Mouse (Mus musculus) embryonic facial prominence, embryonic 12.5 days (tissue): ENCODE measurements at regions not wholly inside any gene's neighbourhood (a gene's known extent, or its start where the extent isn't known, plus 50 kb on each side); places are given as distances from the start of the nearest gene placed in this dataset.
"Not testable (repeated sequence)": the region's sequence is repeated elsewhere in the genome, so short reads cannot be mapped to it uniquely, and the experiment has no call there.

Experiments
- ATAC-seq: fragments of 200-750 bp; cut with Nextera tagmentation; 2 replicates; pipeline ENCODE4 v1.8.0; 2017; ENCODE audit not compliant: insufficient number of reproducible peaks, insufficient read depth, low FRiP score, low TSS enrichment
- H3K27ac ChIP-seq: fragments of 300-500 bp; sonication (generic); 2 replicates; pipeline ENCODE4 v1.5.1; 2016; ENCODE audit warnings: mild to moderate bottlenecking
- H3K27me3 ChIP-seq: fragments of 300-500 bp; sonication (generic); 2 replicates; pipeline ENCODE4 v1.6.1; 2016; ENCODE audit warnings: mild to moderate bottlenecking, moderate library complexity
- H3K36me3 ChIP-seq: fragments of 300-500 bp; sonication (generic); 2 replicates; pipeline ENCODE4 v1.6.1; 2016; ENCODE audit warnings: mild to moderate bottlenecking
- H3K4me1 ChIP-seq: fragments of 300-500 bp; sonication (generic); 2 replicates; pipeline ENCODE4 v1.6.1; 2016
- H3K4me2 ChIP-seq: fragments of 300-500 bp; sonication (generic); replicated peaks from 2 replicates; pipeline ENCODE4 v1.6.1; 2016; ENCODE audit warnings: mild to moderate bottlenecking, moderate library complexity
- H3K4me3 ChIP-seq: fragments of 300-500 bp; sonication (generic); 2 replicates; pipeline ENCODE4 v1.5.1; 2016; ENCODE audit warnings: mild to moderate bottlenecking
- H3K9ac ChIP-seq: fragments of 300-500 bp; sonication (generic); 2 replicates; pipeline ENCODE4 v1.6.1; 2016; ENCODE audit warnings: mild to moderate bottlenecking, moderate library complexity
- H3K9me3 ChIP-seq: fragments of 300-500 bp; sonication (generic); 2 replicates; pipeline ENCODE4 v1.6.1; 2016; ENCODE audit warnings: mild to moderate bottlenecking, moderate library complexity
- WGBS: fragments of 180-500 bp; shearing (Covaris S2); methylation state at CpG from one replicate; pipeline ENCODE4 v1.1.7; 2016; 5-methylcytosine and 5-hydroxymethylcytosine counted together

- Histone ChIP-seq H3K4me1 (no peaks in the 10 kb centered on the region), H3K27me3 (no peaks in the 10 kb centered on the region), H3K9ac (no peak overlapping the region), H3K27ac (no peak overlapping the region), H3K9me3 (no peaks in the 10 kb centered on the region), H3K4me2 (no peak overlapping the region), H3K36me3 (no peaks in the 10 kb centered on the region), H3K4me3 (no peak overlapping the region)
- WGBS: 82% methylated on average over 3 of the region's 3 CpGs
- ATAC-seq: no peak
These were observed 258.8 kb upstream of the St6gal2 start for GRCm38 (mm10) chr17:55186361-55186760.

- no peak overlapping the region for H3K9ac ChIP-seq
- no peaks in the 10 kb centered on the region for H3K9me3 ChIP-seq
- H3K36me3 ChIP-seq: no peaks in the 10 kb centered on the region
- WGBS: 82% methylated on average over 3 of the region's 3 CpGs
- H3K4me1 ChIP-seq: no peaks in the 10 kb centered on the region
- H3K4me2 ChIP-seq: no peak overlapping the region
- H3K27me3 ChIP-seq: no peaks in the 10 kb centered on the region
- ATAC-seq: no peak
- H3K27ac ChIP-seq: no peak overlapping the region
- H3K4me3 ChIP-seq: no peak overlapping the region
These were observed 258.4 kb upstream of the St6gal2 start for GRCm38 (mm10) chr17:55186826-55187225.

- no peak for ATAC-seq
- 49% methylated on average over 1 of the region's 1 CpGs for WGBS
These were observed 238.6 kb upstream of the St6gal2 start for GRCm38 (mm10) chr17:55206585-55206984.

GRCm38 (mm10) chr17:55218176-55219099 lies 226.7 kb upstream of the St6gal2 start:
- not testable (repeated sequence) for H3K9me3 ChIP-seq, H3K27ac ChIP-seq, H3K36me3 ChIP-seq, H3K27me3 ChIP-seq, H3K9ac ChIP-seq, H3K4me2 ChIP-seq, H3K4me3 ChIP-seq, ATAC-seq, H3K4me1 ChIP-seq
- WGBS: 88% methylated on average over 8 of the region's 8 CpGs

More at GRCm38 (mm10) chr17:55206585-55206984, 238.6 kb upstream of the St6gal2 start:
- Histone ChIP-seq H3K27me3 (no peaks in the 10 kb centered on the region), H3K4me2 (no peak overlapping the region), H3K4me1 (no peaks in the 10 kb centered on the region), H3K9ac (no peak overlapping the region), H3K4me3 (no peak overlapping the region), H3K9me3 (no peaks in the 10 kb centered on the region), H3K27ac (no peak overlapping the region), H3K36me3 (no peaks in the 10 kb centered on the region)

DNA sequence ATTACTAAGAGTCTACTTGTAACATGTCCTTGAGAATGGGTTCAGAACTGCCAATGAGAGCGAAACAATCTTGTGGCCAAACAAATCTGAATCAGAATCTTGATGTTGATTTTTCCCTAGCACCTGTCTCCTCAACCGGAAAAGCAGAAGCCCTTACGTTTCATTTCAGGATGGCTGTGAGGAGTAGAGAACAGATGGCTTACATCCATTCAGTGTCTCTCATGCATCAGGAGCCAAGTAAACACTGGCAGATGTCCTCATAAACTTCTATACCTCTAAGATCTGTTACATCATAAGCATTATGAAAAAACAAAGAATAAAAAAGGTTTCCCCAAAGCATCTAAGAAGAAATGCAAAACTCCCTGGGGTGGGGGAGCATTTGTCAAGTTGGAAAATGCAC lies 221.1 kb upstream of the St6gal2 start:
- Histone ChIP-seq H3K9me3 (no peaks in the 10 kb centered on the region), H3K4me3 (no peak overlapping the region), H3K4me1 (no peaks in the 10 kb centered on the region), H3K36me3 (no peaks in the 10 kb centered on the region), H3K9ac (no peak overlapping the region), H3K27me3 (no peaks in the 10 kb centered on the region), H3K4me2 (no peak overlapping the region), H3K27ac (no peak overlapping the region)
- WGBS: 84% methylated on average over 3 of the region's 3 CpGs
- ATAC-seq: no peak

GRCm38 (mm10) chr17:55234262-55234661 lies 210.9 kb upstream of the St6gal2 start:
- Histone ChIP-seq H3K36me3 (no peaks in the 10 kb centered on the region), H3K9ac (no peak overlapping the region), H3K4me2 (no peak overlapping the region), H3K27ac (no peak overlapping the region), H3K4me1 (no peaks in the 10 kb centered on the region), H3K27me3 (no peaks in the 10 kb centered on the region), H3K9me3 (no peaks in the 10 kb centered on the region), H3K4me3 (no peak overlapping the region)
- WGBS: 84% methylated on average over 4 of the region's 4 CpGs
- no peak for ATAC-seq

- WGBS: 90% methylated on average over 2 of the region's 2 CpGs
These were observed 182.5 kb upstream of the St6gal2 start for GRCm38 (mm10) chr17:55262638-55263037.

GRCm38 (mm10) chr17:55276541-55276940 lies 168.6 kb upstream of the St6gal2 start:
- H3K36me3 ChIP-seq: no peaks in the 10 kb centered on the region
- H3K4me3 ChIP-seq: no peak overlapping the region
- H3K9ac ChIP-seq: no peak overlapping the region
- no peaks in the 10 kb centered on the region for H3K27me3 ChIP-seq
- WGBS: 91% methylated on average over 1 of the region's 1 CpGs
- no peaks in the 10 kb centered on the region for H3K4me1 ChIP-seq
- no peak overlapping the region for H3K4me2 ChIP-seq
- H3K27ac ChIP-seq: no peak overlapping the region
- no peak for ATAC-seq
- H3K9me3 ChIP-seq: no peaks in the 10 kb centered on the region

More at GRCm38 (mm10) chr17:55262638-55263037, 182.5 kb upstream of the St6gal2 start:
- no peak overlapping the region for H3K4me2 ChIP-seq
- H3K27me3 ChIP-seq: no peaks in the 10 kb centered on the region
- no peaks in the 10 kb centered on the region for H3K36me3 ChIP-seq
- no peak overlapping the region for H3K9ac ChIP-seq
- H3K4me3 ChIP-seq: no peak overlapping the region
- H3K4me1 ChIP-seq: no peaks in the 10 kb centered on the region
- no peak for ATAC-seq
- no peaks in the 10 kb centered on the region for H3K9me3 ChIP-seq
- no peak overlapping the region for H3K27ac ChIP-seq

GRCm38 (mm10) chr17:55281276-55281675 lies 163.9 kb upstream of the St6gal2 start:
- Histone ChIP-seq H3K9me3 (no peaks in the 10 kb centered on the region), H3K36me3 (no peaks in the 10 kb centered on the region), H3K9ac (no peak overlapping the region), H3K4me1 (no peaks in the 10 kb centered on the region), H3K27ac (no peak overlapping the region), H3K4me3 (no peak overlapping the region), H3K4me2 (no peak overlapping the region), H3K27me3 (no peaks in the 10 kb centered on the region)
- ATAC-seq: no peak

GRCm38 (mm10) chr17:55288589-55288988 lies 156.6 kb upstream of the St6gal2 start:
- ATAC-seq: no peak
- Histone ChIP-seq H3K36me3 (no peaks in the 10 kb centered on the region), H3K27ac (no peak overlapping the region), H3K9me3 (no peaks in the 10 kb centered on the region), H3K4me2 (no peak overlapping the region), H3K4me1 (no peaks in the 10 kb centered on the region), H3K4me3 (no peak overlapping the region), H3K9ac (no peak overlapping the region), H3K27me3 (no peaks in the 10 kb centered on the region)
- WGBS: 79% methylated on average over 1 of the region's 1 CpGs

DNA sequence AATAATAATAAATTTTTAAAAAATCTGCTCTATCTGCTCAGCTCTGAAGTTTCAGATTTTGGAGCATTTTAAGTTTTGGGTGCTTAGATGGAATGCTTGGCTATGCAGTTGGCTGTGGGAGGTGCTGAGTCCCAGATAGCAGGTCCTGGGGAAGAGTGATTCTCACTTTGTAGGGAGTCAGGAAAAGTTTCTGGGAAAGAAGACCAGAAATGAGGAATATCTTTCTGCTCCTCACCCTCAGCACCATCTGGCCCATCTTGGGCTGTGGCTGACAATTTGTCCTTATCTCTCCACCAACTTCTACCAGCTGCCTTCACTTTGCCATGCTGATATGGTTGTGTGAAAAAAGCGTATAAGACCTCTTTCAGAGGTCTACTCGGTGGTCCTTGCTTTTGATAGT lies 152.5 kb upstream of the St6gal2 start:
- no peak overlapping the region for H3K27ac ChIP-seq
- no peaks in the 10 kb centered on the region for H3K36me3 ChIP-seq
- no peak for ATAC-seq
- no peaks in the 10 kb centered on the region for H3K27me3 ChIP-seq
- H3K9me3 ChIP-seq: no peaks in the 10 kb centered on the region
- no peak overlapping the region for H3K4me3 ChIP-seq
- no peak overlapping the region for H3K4me2 ChIP-seq
- H3K9ac ChIP-seq: no peak overlapping the region
- WGBS: 70% methylated on average over 2 of the region's 2 CpGs
- H3K4me1 ChIP-seq: no peaks in the 10 kb centered on the region

DNA sequence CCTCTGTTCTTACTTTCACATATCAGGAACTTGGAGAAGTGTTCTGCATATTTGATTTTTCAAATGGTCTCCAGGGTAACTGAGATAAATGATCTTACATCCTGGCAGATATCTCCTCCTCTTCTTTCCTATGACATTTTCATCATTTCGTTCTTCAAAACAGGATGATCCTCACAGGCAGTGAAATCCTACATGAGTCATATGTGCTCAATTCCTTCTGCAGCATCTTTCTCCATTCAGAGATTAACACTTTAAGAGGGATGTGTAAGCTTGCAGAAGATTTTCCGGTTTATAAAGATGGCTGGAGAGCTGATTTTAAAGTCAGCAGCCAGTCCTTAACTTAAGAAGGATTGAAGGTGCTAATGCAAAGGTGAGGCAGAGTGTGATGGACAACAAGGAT lies 148.5 kb upstream of the St6gal2 start:
- no peaks in the 10 kb centered on the region for H3K9me3 ChIP-seq
- H3K4me3 ChIP-seq: no peak overlapping the region
- WGBS: 78% methylated on average over 2 of the region's 2 CpGs
- no peak overlapping the region for H3K27ac ChIP-seq
- H3K27me3 ChIP-seq: no peaks in the 10 kb centered on the region
- no peak overlapping the region for H3K9ac ChIP-seq
- ATAC-seq: no peak
- H3K4me2 ChIP-seq: no peak overlapping the region
- no peaks in the 10 kb centered on the region for H3K36me3 ChIP-seq
- no peaks in the 10 kb centered on the region for H3K4me1 ChIP-seq
